Mouse (Mus musculus) brain, embryonic 14.5 days (tissue): ENCODE measurements around the gene Nrip1.

Source experiments
- CTCF ChIP-seq: fragments of 200-500 bp; IDR thresholded peaks from 2 replicates; pipeline ENCODE4 v1.5.1; 2012; ENCODE audit warnings: inconsistent platforms, mild to moderate bottlenecking, moderate library complexity, borderline replicate concordance; ENCODE audit not compliant: insufficient read depth, insufficient read length; ENCODE audit errors: extremely low read depth
- POLR2A ChIP-seq: fragments of 200-500 bp; IDR thresholded peaks from 2 replicates; pipeline ENCODE4 v1.6.1; 2012; ENCODE audit warnings: mild to moderate bottlenecking, inconsistent platforms, borderline replicate concordance; ENCODE audit not compliant: poor library complexity, insufficient read depth, insufficient read length, severe bottlenecking; ENCODE audit errors: extremely low read depth

GRCm38 (mm10) chr16:76280365-76280764 lies 93.3 kb downstream of the Nrip1 start:
- TF ChIP-seq POLR2A: no peak
- TF ChIP-seq CTCF: no peak
